Mouse (Mus musculus) neural tube, embryonic 11.5 days (tissue): ENCODE data around the gene Usp1. TPM values are rescaled to one million over a fixed set of nuclear protein-coding genes. Genes with fewer than 3 reads are reported as not detected.
"Not testable (repeated sequence)": the region's sequence is repeated elsewhere in the genome, so short reads cannot be mapped to it uniquely, and the experiment has no call there.

Experiments used
- ATAC-seq: fragments of 200-750 bp; cut with Nextera tagmentation; 2 replicates; pipeline ENCODE4 v1.8.0; 2017; ENCODE audit warnings: moderate number of reproducible peaks, mild to moderate bottlenecking, moderate TSS enrichment, moderate library complexity; ENCODE audit not compliant: insufficient read depth, low FRiP score, low TSS enrichment
- DNase-seq: peaks from one replicate; pipeline ENCODE4 v3.0.0-alpha.2; 2015; ENCODE audit warnings: low spot score
- H3K27ac ChIP-seq: fragments of 300-500 bp; sonication (generic); 2 replicates; pipeline ENCODE4 v1.5.1; 2014; ENCODE audit warnings: low read depth, mild to moderate bottlenecking, low read length
- H3K27me3 ChIP-seq: fragments of 300-500 bp; sonication (generic); 2 replicates; pipeline ENCODE4 v1.6.1; 2014; ENCODE audit warnings: mild to moderate bottlenecking, low read length, mixed read lengths; ENCODE audit not compliant: control insufficient read depth, insufficient read depth
- H3K36me3 ChIP-seq: fragments of 300-500 bp; sonication (generic); 2 replicates; pipeline ENCODE4 v1.6.1; 2014; ENCODE audit warnings: mild to moderate bottlenecking, low read length, moderate library complexity, mixed read lengths; ENCODE audit not compliant: control insufficient read depth, insufficient read depth
- H3K4me1 ChIP-seq: fragments of 300-500 bp; sonication (generic); 2 replicates; pipeline ENCODE4 v1.6.1; 2014; ENCODE audit warnings: low read length, mixed read lengths; ENCODE audit not compliant: control insufficient read depth, insufficient read depth
- H3K4me2 ChIP-seq: fragments of 300-500 bp; sonication (generic); 2 replicates; pipeline ENCODE4 v1.6.1; 2014; ENCODE audit warnings: low read depth, mild to moderate bottlenecking, moderate library complexity
- H3K4me3 ChIP-seq: fragments of 300-500 bp; sonication (generic); 2 replicates; pipeline ENCODE4 v1.5.1; 2014; ENCODE audit warnings: low read depth, low read length
- H3K9ac ChIP-seq: fragments of 300-500 bp; sonication (generic); 2 replicates; pipeline ENCODE4 v1.6.1; 2014; ENCODE audit warnings: mild to moderate bottlenecking, low read length
- H3K9me3 ChIP-seq: fragments of 300-500 bp; sonication (generic); 2 replicates; pipeline ENCODE4 v1.6.1; 2016; ENCODE audit warnings: low read length; ENCODE audit not compliant: control insufficient read depth
- WGBS: fragments of 180-500 bp; shearing (Covaris S2); extraction: QIAGEN DNeasy Blood & Tissue Kit; methylation state at CpG from one replicate; pipeline ENCODE4 v1.1.7; 2014; 5-methylcytosine and 5-hydroxymethylcytosine counted together
- polyA plus RNA-seq: library from polyadenylated mRNA; unstranded; fragments of >200 nt; fragmentation: Nextera tagmentation; extraction: Ambion mirVana; gene quantifications from 2 replicates; pipeline ENCODE4 v1.2.1, GENCODE M21; 2014

Usp1 gene
- polyA plus RNA-seq, 1 experiment from 2014 or later, result 114 TPM

DNA sequence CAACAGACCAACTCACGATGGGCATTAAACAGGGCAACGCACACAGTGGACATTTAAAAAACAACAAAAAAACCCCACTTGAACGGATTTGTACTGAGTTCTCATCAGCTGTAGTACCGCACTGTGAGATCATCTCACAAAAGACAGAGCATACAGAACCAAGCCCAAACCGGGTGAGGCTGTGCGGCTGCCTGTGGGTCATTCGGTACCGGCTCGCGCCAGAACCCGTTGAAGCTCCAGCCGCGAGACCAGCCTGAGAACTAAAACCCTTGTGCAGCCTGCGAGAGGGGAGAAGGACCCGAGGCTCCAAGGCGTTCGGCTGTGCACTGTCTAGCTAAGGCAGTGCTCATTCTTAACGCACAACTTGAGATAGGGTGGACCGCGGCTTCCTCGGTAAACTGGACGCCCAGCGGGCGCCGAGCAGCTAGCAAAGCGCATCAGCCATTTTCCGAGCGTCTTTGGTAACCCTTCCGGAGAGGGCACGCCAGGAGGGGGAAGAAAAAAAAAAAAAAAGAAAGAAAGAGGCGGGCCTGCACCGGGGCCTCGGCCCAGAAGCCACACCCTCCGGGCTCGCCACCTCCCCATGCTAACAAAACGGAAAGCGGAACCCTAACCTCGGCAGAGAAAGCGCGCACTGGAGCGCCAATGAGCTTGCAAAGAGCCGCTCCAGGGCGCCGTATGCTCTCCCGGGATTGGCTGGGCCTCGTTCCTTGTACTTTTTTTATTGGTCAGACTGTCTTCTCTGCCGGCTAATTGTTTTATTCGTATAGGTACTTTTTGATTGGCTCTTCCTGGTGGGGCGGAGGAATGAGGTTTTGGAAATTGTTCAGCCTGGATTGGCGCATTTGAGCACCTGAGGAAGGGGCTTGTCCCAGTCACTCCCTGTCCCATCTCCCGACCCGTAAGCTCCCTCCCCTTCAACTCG is 705 bp upstream of the Usp1 start:
- ATAC-seq, result peak; percentile 94
- under 1% methylated on average over 53 of the region's 53 CpGs for WGBS
- no peaks in the 10 kb centered on the region for H3K36me3 ChIP-seq

DNA sequence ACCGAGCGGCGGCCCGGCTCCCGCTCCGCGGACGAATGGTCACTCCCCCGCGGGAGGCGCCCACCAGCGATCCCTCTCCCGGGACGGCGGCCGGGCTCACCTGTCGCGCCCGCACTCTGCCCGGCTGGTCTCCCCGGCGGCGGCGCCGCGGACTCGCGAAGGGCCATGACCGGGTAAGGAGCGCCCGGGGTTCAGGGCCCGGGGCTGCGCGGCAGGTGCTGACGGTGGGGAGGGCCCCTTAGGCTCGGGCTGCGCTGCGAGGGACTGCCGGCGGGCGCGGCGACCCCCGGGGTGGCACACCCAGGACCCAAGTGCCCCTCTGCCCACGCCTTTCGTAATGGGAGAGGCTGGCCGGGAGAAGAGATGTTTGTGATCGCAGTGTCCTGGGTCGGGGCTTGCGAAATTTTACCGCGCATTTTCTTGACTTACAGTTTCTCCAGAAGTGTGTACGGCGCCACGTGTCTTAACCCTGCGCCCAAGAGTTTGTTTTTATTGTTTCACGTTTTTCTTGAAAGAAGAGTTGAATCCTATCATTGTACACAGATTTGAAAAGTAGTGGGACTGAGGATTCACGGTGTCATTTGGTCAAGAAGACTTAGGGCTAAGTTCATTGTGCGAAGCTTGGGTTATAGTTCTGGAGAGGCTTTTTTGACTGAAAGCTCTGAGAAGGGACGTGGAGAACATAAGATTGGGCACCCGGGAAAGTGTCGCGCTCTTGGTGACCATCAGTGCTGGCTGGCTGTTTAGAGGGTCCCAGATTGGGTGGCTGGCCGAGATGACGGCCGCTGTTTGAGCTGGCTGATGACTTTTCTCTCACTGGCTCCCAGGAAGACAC is 678 bp downstream of the Usp1 start:
- H3K4me3 ChIP-seq, result peak overlapping the region; percentile 98
- DNase-seq (peak; percentile 44), ATAC-seq (peak; percentile 8)
- H3K27me3 ChIP-seq, result no peaks in the 10 kb centered on the region
- peak overlapping the region; percentile 76 for H3K4me2 ChIP-seq
- H3K9me3 ChIP-seq, result no peaks in the 10 kb centered on the region
- no peaks in the 10 kb centered on the region for H3K36me3 ChIP-seq
- under 1% methylated on average over 55 of the region's 66 CpGs for WGBS
- H3K9ac ChIP-seq, result peak overlapping the region; percentile 92
- peak overlapping the region; percentile 99 for H3K27ac ChIP-seq
- peaks cover 8% of the 10 kb centered on the region for H3K4me1 ChIP-seq

More for the DNA sequence above, 705 bp upstream of the Usp1 start:
- H3K4me1 ChIP-seq, result peaks cover 8% of the 10 kb centered on the region
- no peaks in the 10 kb centered on the region for H3K9me3 ChIP-seq
- H3K4me2 ChIP-seq, result peak overlapping the region; percentile 80
- no peaks in the 10 kb centered on the region for H3K27me3 ChIP-seq
- H3K9ac ChIP-seq, result peak overlapping the region; percentile 91
- peak; percentile 97 for DNase-seq
- peak overlapping the region; percentile 99 for H3K27ac ChIP-seq
- H3K4me3 ChIP-seq, result peak overlapping the region; percentile 98

DNA sequence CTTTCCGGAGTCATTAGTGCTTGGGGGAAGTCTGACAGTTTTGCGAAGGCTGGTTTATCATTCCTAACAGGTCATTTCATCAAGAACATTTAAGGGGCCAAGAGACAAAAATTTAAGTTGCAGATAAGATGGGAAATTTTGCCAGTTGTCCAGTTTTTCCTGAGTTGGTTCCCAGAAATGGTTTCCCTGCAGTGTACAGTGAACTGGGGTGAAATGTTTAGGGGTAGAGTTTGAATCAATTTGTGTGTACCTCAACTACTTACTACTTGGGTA is 1.2 kb downstream of the Usp1 start:
- Histone ChIP-seq H3K36me3 (no peaks in the 10 kb centered on the region), H3K4me2 (peak overlapping the region; percentile 76), H3K9ac (peak overlapping the region; percentile 92), H3K4me1 (peaks cover 8% of the 10 kb centered on the region), H3K4me3 (peak overlapping the region; percentile 98), H3K27ac (no peak overlapping the region), H3K9me3 (no peaks in the 10 kb centered on the region), H3K27me3 (no peaks in the 10 kb centered on the region)
- no peak for DNase-seq
- ATAC-seq, result no peak
- WGBS, result 0% methylated on average over 2 of the region's 2 CpGs

DNA sequence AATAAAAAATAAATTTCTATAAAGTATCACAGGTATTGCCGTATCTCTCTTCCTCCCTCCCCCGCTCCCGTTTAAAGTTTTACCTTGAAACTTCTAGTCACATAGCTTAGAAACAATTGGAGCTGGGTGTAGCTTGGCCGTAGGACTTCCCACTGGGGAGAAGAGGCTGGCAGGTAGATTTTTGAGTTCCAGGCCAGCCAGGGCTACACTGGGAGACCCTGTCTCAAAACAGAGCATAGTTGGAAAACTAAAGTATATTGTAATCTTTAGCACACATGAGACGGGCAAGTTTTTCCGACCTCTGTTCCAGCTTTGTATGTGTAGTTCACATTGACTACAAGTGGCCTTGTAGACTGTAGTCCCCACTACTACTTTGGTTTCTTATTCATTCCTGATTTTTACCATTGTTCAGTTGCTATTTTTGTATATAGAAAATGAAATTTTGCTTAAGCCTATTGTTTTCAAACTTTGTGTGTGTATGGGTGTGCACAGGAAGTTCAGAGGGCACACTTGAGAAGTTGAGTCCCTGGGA is 1.7 kb downstream of the Usp1 start:
- WGBS, result 32% methylated on average over 6 of the region's 6 CpGs
- H3K9ac ChIP-seq, result peak overlapping the region; percentile 44
- H3K4me2 ChIP-seq, result peak overlapping the region; percentile 76
- H3K27ac ChIP-seq, result no peak overlapping the region
- H3K27me3 ChIP-seq, result no peaks in the 10 kb centered on the region
- DNase-seq (no peak), ATAC-seq (no peak)
- H3K4me1 ChIP-seq, result peaks cover 8% of the 10 kb centered on the region
- peak overlapping the region; percentile 98 for H3K4me3 ChIP-seq
- H3K36me3 ChIP-seq, result no peaks in the 10 kb centered on the region
- no peaks in the 10 kb centered on the region for H3K9me3 ChIP-seq

DNA sequence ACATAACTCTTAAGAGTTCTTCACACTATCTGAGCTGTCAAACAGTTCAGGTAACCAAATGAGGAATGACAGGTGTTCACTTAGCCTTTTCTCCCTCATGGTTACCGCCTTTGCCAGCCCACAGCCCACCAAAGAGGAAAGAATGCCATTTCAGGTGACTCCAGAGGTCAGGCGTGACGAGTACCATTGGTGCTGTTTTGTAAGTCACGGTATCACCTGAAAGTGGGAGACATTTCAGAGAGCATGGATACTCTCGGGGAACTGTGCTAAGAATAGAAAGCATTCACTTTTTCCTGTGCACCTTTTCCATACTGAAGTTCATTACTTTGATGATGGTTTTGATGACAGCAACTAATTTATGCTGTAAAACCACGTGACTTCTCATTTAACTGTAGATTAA is 12.4 kb downstream of the Usp1 start:
- no peak overlapping the region for H3K4me3 ChIP-seq
- no peak overlapping the region for H3K4me2 ChIP-seq
- 88% methylated on average over 6 of the region's 6 CpGs for WGBS
- no peaks in the 10 kb centered on the region for H3K4me1 ChIP-seq
- H3K36me3 ChIP-seq, result 0 out of 2 replicates have a peak, but pooled peaks cover 2% of the 10 kb centered on the region
- H3K9ac ChIP-seq, result no peak overlapping the region
- no peak overlapping the region for H3K27ac ChIP-seq
- no peaks in the 10 kb centered on the region for H3K27me3 ChIP-seq
- no peaks in the 10 kb centered on the region for H3K9me3 ChIP-seq
- no peak for ATAC-seq
- no peak for DNase-seq

DNA sequence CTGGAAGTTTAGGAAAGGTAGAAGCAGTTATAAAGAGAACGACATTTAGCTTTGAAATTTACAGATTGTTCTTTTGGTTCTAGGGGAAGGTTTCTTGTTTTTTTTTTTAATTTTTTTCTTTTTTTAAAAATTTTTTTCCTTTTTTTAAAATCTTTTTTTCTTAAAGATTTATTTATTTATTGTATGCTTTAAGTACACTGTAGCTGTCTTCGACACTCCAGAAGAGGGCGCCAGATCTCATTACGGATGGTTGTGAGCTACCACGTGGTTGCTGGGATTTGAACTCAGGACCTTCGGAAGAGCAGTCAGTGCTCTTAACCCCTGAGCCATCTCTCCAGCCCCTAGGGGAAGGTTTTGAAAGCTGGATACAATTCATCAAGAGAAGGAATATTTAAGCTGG is 14.6 kb downstream of the Usp1 start:
- H3K4me2 ChIP-seq, H3K9ac ChIP-seq, H3K4me1 ChIP-seq, H3K9me3 ChIP-seq, H3K36me3 ChIP-seq, DNase-seq, ATAC-seq, H3K4me3 ChIP-seq, H3K27ac ChIP-seq, H3K27me3 ChIP-seq: not testable (repeated sequence)
- WGBS, result 92% methylated on average over 6 of the region's 6 CpGs

DNA sequence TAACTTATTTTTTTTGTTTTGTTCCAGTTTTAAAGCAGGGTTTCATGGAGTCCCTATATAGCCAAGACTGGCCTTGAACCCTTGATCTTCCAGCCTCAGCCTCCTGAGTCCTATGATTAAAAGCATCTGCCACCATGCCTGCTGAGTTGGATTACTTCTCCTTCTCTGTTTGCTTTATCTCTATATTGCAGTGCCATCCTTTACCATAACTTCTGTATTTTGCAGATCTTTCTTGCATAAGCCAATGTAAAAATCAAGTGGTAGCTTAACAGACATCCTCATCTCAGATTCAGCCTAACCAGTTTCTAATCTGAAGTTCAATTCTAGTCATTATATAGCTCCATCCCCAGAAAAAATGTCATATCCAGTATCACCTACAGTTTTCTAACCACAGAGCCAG is 27.0 kb downstream of the Usp1 start:
- Histone ChIP-seq H3K27me3 (no peaks in the 10 kb centered on the region), H3K4me1 (no peaks in the 10 kb centered on the region), H3K4me3 (no peak overlapping the region), H3K36me3 (no peaks in the 10 kb centered on the region), H3K9me3 (no peaks in the 10 kb centered on the region), H3K9ac (no peak overlapping the region), H3K4me2 (no peak overlapping the region), H3K27ac (no peak overlapping the region)
- DNase-seq (no peak), ATAC-seq (no peak)

DNA sequence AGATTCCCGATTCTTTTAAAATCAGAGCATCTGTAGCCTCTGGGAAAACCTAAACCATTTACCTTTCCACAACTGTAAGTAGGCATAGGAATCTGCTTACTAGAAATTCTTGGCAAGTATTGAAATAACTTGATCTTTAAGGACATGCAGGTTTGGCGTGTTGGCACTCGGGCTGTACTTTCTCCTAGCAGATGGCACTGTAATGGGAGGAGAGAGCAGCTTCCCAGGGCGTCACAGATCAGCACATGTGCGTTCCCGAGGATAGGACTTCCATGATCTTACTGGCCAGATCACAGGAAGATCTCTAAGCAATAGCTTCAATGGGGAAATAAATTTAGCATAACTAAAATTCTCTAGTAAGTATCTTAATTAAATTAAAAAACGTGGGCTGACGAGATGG is 32.4 kb downstream of the Usp1 start:
- Histone ChIP-seq H3K36me3 (peaks cover 6% of the 10 kb centered on the region; the same call in 1 of the 2 replicates), H3K4me1 (no peaks in the 10 kb centered on the region), H3K9me3 (no peaks in the 10 kb centered on the region), H3K27ac (no peak overlapping the region), H3K9ac (no peak overlapping the region), H3K4me2 (no peak overlapping the region), H3K4me3 (no peak overlapping the region), H3K27me3 (no peaks in the 10 kb centered on the region)
- DNase-seq (no peak), ATAC-seq (no peak)
- 93% methylated on average over 8 of the region's 8 CpGs for WGBS
